Mouse (Mus musculus): ENCODE data around the gene Lhfp.
"Not testable (repeated sequence)": the region's sequence is repeated elsewhere in the genome, so short reads cannot be mapped to it uniquely, and the experiment has no call there.

The Lhfp gene

DNA sequence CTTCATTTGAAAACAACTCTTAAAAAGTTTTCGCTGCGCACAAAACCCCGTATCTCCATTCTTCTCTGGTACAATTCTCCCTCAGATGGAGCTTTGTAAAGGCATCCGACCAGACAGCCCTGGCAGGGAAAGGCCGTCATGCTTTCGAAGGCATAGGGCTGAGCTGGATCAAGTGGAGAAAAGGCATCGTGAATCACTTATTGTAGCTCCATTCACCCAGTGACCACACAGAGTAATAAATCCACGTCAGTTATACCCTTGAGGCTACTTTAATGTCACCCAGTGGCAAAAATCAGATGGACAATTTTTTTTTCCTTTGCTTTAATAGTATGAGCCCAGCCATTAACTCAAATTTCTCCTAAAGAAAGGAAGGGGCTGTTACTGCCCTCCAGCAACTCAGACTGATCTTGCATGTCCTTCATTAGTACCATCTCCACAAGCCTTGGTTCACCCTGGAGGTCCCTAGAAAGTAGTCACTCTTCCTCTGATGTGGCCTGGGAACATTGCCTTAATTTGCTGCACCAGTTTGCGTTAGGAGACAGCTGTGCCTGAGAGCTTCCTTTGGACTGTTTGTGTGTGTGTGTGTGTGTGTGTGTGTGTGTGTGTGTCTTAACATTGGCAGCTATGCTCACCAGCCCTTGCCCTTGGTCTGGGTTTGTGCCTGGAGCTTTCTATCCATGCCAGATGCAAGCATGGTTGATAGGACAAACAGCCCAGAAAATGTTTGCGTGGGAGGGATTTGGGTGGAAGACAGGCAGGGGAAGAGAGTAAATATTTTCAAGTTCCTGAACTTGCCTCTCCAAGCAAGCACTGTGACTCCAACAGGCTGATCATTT lies 169.6 kb downstream of the Lhfp start:
- no peak for DNase-seq (ENCODE audit: low read depth, low spot score)

DNA sequence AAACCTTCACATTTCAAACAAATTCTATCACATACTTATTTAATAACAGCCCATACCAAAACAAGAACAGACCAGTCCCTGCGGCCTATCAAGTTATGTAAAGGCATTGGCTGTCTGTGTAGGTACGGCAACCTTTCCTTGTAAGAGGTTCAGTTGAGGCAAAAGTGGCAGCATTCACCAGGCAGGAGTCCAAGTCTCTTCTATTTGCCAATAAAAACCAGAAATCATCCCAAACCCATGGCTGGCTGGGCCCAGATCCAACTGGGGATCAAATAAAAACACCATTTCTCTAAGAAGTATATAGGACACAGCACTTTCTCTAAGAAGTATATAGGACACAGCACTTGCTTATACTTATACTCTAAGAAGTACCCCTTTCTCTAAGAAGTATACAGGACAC lies 171.3 kb downstream of the Lhfp start:
- DNase-seq (ENCODE audit: low read depth, low spot score), result no peak

- DNase-seq (ENCODE audit: low read depth, low spot score), result no peak
These were observed 172.0 kb downstream of the Lhfp start for GRCm38 (mm10) chr3:53213346-53213745.

GRCm38 (mm10) chr3:53213746-53214271 lies 172.5 kb downstream of the Lhfp start:
- DNase-seq (ENCODE audit: low read depth, low spot score), result no peak

GRCm38 (mm10) chr3:53214386-53214785 lies 173.1 kb downstream of the Lhfp start:
- no peak for DNase-seq (ENCODE audit: low read depth, low spot score)

DNA sequence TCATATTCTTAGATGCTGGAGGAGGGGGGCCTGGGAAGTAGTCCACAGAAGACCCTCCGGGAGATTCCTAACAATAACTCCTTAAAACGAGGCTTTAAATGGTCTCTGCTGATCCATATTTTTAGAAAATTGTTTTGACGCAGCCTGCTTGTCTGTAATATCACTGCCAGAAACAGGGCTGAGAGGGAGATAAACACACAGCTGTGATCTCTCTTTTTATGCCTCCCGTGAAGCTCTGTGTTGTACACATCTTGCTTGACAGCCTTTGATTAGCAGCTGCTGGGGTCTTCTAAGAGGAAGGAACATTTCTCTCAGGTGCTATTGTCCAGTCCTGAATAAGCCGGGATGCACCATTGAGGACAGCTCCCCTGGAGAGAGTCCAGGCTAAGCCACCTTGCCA lies 176.4 kb downstream of the Lhfp start:
- no peak for DNase-seq (ENCODE audit: low read depth, low spot score)

DNA sequence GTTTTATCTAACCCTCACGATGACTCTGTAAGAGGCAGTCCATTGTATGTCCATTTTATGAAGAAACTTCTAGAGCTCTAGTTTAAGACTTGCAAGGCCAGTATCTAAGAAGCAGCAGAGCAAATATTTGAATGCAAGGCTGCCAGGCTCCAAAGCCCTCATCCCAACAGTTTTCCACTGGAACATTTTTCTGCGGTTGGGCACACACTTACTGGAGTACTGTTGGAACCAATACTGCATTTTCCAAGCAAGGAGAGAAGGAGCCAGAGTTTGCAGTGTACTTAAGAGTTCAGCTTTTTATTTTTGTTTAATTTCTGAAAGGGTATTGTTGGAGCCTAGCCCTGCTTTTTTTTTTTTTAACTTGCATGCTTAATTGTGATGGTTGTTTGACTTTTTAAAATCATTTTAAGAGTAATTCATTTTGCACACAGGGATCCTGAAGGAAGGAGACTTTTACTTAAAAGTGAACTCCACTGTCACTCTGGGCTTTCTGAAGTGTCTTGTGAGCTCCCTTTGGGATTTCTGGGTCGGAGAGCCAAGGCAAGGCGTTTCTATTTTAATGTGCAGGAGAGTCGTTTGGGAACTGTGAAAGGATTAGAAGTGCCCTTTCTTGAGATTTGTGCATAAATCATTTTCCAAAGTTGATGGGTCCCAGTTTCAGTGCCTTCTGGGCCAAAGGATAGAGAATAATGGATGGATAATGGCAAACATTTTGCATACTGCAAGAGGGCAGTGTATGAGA lies 180.4 kb downstream of the Lhfp start:
- DNase-seq (ENCODE audit: low read depth, low spot score), result no peak

GRCm38 (mm10) chr3:53224141-53224540 lies 182.8 kb downstream of the Lhfp start:
- no peak for DNase-seq (ENCODE audit: low read depth, low spot score)

GRCm38 (mm10) chr3:53225774-53226173 lies 184.4 kb downstream of the Lhfp start:
- no peak for DNase-seq (ENCODE audit: low read depth, low spot score)

DNA sequence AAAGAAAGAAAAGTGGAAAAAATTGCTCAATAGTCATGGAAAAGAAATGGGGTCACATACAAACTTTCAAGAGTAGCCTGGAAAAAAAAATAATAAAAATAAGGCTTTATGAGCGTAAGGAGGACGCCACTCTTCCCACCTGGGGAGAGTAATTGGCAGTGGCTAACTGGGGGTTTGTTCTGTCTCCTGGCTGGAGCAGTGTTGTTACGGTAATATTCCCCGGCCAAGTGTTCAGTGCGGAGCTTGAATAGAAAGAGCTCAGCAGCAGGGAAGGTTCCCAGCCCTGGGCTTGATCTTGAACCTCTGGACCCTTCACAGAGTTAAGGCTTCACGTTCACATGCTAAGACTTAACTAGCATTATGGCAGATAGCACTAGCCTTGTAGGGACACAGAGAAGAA lies 184.9 kb downstream of the Lhfp start:
- no peak for DNase-seq (ENCODE audit: low read depth, low spot score)

DNA sequence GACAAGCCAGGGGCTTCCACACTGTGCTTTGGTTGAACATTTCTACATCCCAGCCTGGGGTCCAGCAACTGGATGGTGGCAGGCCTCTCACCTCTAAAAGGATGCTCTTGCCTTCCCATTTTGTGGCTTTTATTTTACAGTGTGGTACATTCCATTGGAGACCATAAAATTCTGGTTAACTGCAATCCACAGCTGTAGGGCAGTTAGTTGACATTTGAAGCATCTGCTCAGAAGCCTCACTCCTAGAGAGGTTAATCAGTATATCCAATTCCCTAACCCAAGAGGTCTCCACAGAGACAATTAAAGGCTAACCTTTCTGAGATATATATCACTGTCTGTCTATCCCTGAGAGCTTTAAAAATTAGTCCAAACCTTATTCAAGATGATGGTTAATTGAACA lies 186.5 kb downstream of the Lhfp start:
- DNase-seq (ENCODE audit: low read depth, low spot score), result no peak

DNA sequence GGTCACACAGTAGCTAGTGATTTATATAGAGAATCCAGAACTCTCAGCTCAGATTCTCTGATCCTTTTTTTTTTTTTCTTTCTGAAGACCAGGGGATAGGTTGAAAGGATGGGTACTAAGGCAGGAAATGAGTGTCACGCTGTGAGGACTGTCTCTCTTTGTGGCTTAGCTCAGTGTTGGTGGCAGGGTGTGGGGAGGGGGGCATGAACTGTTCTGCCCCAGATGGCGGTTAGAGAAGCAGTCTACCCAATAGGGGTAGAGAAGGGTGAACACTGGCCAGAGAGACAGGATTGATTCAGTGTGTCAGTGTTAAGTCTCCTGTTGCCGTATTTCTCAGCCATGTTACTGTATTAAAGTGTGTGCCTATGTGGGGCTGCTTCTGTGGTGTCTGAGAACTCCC lies 189.2 kb downstream of the Lhfp start:
- no peak for DNase-seq (ENCODE audit: low read depth, low spot score)

GRCm38 (mm10) chr3:53231112-53231511 lies 189.8 kb downstream of the Lhfp start:
- DNase-seq (ENCODE audit: low read depth, low spot score), result no peak

GRCm38 (mm10) chr3:53232411-53232810 lies 191.1 kb downstream of the Lhfp start:
- not testable (repeated sequence) for DNase-seq (ENCODE audit: low read depth, low spot score)

DNA sequence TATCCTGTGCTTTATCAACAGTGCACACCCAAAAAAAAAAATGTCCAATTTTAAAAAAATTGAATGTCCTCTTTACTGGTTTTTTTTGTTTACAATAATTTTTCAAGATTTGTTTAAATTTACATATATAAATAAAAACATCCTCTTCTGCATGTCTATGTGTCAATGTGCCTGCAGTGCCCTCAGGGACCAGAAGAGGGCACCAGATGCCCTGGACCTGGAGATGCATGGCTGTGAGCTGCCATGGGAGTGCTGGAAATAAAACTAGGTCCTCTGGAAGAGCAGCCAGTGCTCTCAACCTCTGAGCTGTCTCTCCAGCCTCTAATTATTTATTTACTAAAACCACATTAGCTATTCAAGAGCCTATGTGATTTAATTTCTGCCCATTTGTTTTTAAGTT lies 193.4 kb downstream of the Lhfp start:
- peak; percentile 35 for DNase-seq (ENCODE audit: low read depth, low spot score)

GRCm38 (mm10) chr3:53236471-53236870 lies 195.1 kb downstream of the Lhfp start:
- no peak for DNase-seq (ENCODE audit: low read depth, low spot score)

DNA sequence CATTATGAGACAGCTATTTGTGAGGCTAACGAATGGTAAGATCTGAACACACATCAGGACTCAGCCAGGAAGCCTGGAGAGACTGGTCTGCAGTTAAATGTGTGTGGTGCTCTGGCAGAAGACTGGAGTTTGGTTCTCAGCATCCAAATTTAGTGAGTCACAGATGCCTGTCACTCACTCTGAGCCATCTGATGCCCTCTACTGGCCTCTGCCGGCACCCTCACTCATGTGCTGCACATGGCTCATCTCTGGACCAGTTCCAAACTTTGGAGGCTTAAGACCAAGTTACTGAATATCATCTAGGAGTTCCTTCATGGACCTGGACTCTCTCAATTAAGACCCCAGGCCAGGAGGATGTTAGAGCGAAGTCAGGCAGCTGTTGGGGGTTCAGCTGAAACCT lies 198.8 kb downstream of the Lhfp start:
- DNase-seq (ENCODE audit: low read depth, low spot score), result peak; percentile 11

- DNase-seq (ENCODE audit: low read depth, low spot score), result no peak
These were observed 204.4 kb downstream of the Lhfp start for GRCm38 (mm10) chr3:53245571-53246208.

DNA sequence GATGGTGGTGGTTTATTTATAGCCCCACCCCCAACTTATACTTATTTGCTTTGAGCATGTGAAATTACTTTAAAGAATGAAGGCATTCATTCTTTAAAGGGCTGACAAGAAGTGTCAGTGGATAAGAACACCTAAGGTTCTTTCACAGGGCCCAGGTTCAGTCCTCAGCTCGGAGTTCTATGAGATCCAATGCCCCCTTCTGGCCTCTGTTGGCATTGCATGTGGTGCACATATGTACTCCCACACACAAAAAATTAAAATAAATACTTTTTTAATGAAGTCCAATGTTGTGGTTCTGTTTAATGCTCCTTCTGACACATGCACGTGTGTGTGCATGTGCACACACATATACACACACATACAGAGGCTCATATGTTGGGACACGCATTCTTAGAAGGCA lies 205.8 kb downstream of the Lhfp start:
- peak; percentile 41 for DNase-seq (ENCODE audit: low read depth, low spot score)

GRCm38 (mm10) chr3:53248158-53248874 lies 207.0 kb downstream of the Lhfp start:
- DNase-seq (ENCODE audit: low read depth, low spot score), result no peak

- DNase-seq (ENCODE audit: low read depth, low spot score), result no peak
These were observed 211.2 kb downstream of the Lhfp start for GRCm38 (mm10) chr3:53252556-53252955.
